Mouse (Mus musculus) neural tube, embryonic 10.5 days (tissue): Measurements from ENCODE around the gene Polr2h.
A peak's percentile ranks its signal among the peaks of the same experiment; 100 is the strongest.

Experiments
- DNase-seq: peaks from one replicate; pipeline ENCODE4 v3.0.0-alpha.2; 2017; ENCODE audit warnings: low spot score; ENCODE audit errors: extremely low spot score

Gene Polr2h

DNA sequence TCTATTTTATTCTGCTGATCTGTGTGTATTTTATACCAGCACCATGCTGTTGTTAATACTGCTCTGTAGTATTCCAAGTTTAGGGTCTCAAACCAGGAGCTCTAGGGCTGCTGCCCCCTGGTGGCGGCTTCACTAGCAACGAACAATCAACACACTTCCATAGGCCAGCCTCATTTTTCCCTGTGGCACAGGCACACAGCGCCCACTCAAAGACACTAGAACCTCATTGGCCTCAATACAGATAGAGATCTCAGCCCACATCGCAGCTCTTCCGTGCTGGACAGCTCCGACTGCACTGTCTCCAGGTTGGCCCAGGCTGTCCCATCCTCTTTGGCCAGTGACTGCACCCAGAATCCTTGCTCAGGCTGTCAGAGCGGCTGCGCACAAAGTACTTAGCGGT, 47.8 kb downstream of the Polr2h start:
- DNase-seq: peak; percentile 54
